Mouse (Mus musculus) heart, postnatal 4 days (tissue): ENCODE measurements around the gene Apol7b. TPM values are rescaled to one million over a fixed set of nuclear protein-coding genes. Genes with fewer than 3 reads are reported as not detected.
"Not testable (repeated sequence)": the region's sequence is repeated elsewhere in the genome, so short reads cannot be mapped to it uniquely, and the experiment has no call there.

Experiments used
- DNase-seq: peaks from one replicate; pipeline ENCODE4 v3.0.0; 2021
- total RNA-seq, 2 experiments: library from RNA; stranded (reverse); gene quantifications; 2 replicates each; pipeline ENCODE4 v1.2.3; 2021

The Apol7b gene
- not detected for total RNA-seq

GRCm38 (mm10) chr15:77447392-77447791 is at the start of gene Apol7b:
Apol7b (minus strand) TSS chr15:77447492.
- DNase-seq, result not testable (repeated sequence)

GRCm38 (mm10) chr15:77494694-77495093 is 47.4 kb upstream of the Apol7b start:
- DNase-seq, result not testable (repeated sequence)

GRCm38 (mm10) chr15:77493181-77493580 is 45.9 kb upstream of the Apol7b start:
- DNase-seq, result not testable (repeated sequence)

GRCm38 (mm10) chr15:77482140-77482794 is 35.0 kb upstream of the Apol7b start:
- DNase-seq, result no peak

- DNase-seq, result not testable (repeated sequence)
Measured at GRCm38 (mm10) chr15:77476693-77477092, 29.4 kb upstream of the Apol7b start, which contains the start of gene Apol10a. Apol10a (plus strand) TSS chr15:77477047.

- DNase-seq, result not testable (repeated sequence)
Measured at GRCm38 (mm10) chr15:77474699-77475390, 27.6 kb upstream of the Apol7b start.

- peak; percentile 17 for DNase-seq
Measured at GRCm38 (mm10) chr15:77449927-77450326, 2.6 kb upstream of the Apol7b start.

GRCm38 (mm10) chr15:77445668-77446067 is 1.6 kb downstream of the Apol7b start:
- DNase-seq, result not testable (repeated sequence)

- DNase-seq, result not testable (repeated sequence)
Measured at GRCm38 (mm10) chr15:77444746-77445145, 2.5 kb downstream of the Apol7b start.

GRCm38 (mm10) chr15:77428690-77429448 is 18.4 kb downstream of the Apol7b start:
- not testable (repeated sequence) for DNase-seq

GRCm38 (mm10) chr15:77422925-77423324 is 24.4 kb downstream of the Apol7b start:
- not testable (repeated sequence) for DNase-seq

GRCm38 (mm10) chr15:77419657-77420056 is 27.6 kb downstream of the Apol7b start:
- not testable (repeated sequence) for DNase-seq

- not testable (repeated sequence) for DNase-seq
Measured at GRCm38 (mm10) chr15:77416655-77417333, 30.5 kb downstream of the Apol7b start.

- DNase-seq, result not testable (repeated sequence)
Measured at GRCm38 (mm10) chr15:77415653-77416052, 31.6 kb downstream of the Apol7b start.

GRCm38 (mm10) chr15:77412695-77413094 is 34.6 kb downstream of the Apol7b start:
- not testable (repeated sequence) for DNase-seq

GRCm38 (mm10) chr15:77411035-77411434 is 36.3 kb downstream of the Apol7b start, which contains the start of gene Apol9a:
Apol9a (minus strand) TSS chr15:77411135.
- not testable (repeated sequence) for DNase-seq

- peak; percentile 56 for DNase-seq
Measured at GRCm38 (mm10) chr15:77406370-77406769, 40.9 kb downstream of the Apol7b start.

- peak; percentile 52 for DNase-seq
Measured at GRCm38 (mm10) chr15:77399027-77399426, 48.3 kb downstream of the Apol7b start, which contains the start of gene Apol7a. Apol7a (minus strand) TSS chr15:77399110.

GRCm38 (mm10) chr15:77397450-77398132 is 49.7 kb downstream of the Apol7b start:
- DNase-seq, result peak; percentile 57

GRCm38 (mm10) chr15:77393832-77394231 is 53.5 kb downstream of the Apol7b start:
- not testable (repeated sequence) for DNase-seq

GRCm38 (mm10) chr15:77387462-77387861 is 59.8 kb downstream of the Apol7b start:
- DNase-seq, result no peak
